Mouse (Mus musculus) brain, embryonic 14.5 days (tissue): ENCODE measurements around the gene Nt5e.

ENCODE experiments used
- CTCF ChIP-seq: fragments of 200-500 bp; IDR thresholded peaks from 2 replicates; pipeline ENCODE4 v1.5.1; 2012; ENCODE audit warnings: inconsistent platforms, mild to moderate bottlenecking, moderate library complexity, borderline replicate concordance; ENCODE audit not compliant: insufficient read depth, insufficient read length; ENCODE audit errors: extremely low read depth
- POLR2A ChIP-seq: fragments of 200-500 bp; IDR thresholded peaks from 2 replicates; pipeline ENCODE4 v1.6.1; 2012; ENCODE audit warnings: mild to moderate bottlenecking, inconsistent platforms, borderline replicate concordance; ENCODE audit not compliant: poor library complexity, insufficient read depth, insufficient read length, severe bottlenecking; ENCODE audit errors: extremely low read depth

DNA sequence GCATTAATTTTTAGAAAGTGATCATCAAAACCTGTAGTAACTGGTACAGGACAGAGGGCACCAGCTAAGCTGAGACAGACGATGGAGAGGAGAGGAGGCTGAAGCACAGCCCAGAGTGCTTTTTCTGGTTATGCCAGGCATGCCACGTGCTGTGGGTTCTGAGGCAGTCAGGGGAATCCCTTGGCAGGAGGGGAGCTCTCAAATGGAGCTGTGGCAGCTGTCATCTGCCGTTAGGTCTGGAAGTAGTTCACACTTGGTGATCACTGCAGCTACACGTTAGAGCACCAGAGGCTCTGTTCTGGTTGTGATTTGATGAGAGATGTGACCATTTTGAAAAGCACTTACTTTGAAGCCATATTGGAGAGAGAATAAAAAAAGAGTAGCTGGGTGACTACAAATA is 31.2 kb upstream of the Nt5e start:
- TF ChIP-seq POLR2A: no peak
- no peak for TF ChIP-seq CTCF
